Mouse (Mus musculus): ENCODE measurements around the gene Pxk.

DNA sequence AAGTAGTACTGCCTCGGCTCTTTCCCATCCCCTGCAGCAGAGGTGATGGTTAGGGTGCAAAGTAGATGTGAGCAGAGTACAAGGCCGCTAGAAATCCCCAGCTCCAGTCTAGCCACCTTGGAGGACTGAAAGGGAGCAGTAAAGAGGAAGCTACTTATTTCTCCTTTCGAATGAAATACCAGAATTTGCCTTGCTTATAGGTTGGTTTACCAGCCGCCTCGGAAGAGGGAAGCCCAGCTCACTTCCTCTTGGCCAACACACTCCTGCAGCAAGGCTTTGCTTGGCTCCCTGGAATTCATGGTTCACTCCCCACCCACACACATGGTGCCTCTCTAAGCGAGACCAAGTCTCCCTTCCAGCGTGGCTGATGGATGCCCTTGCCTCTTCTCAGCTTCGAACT lies 34.8 kb downstream of the Pxk start:
- no peak for TF ChIP-seq CTCF (IDR thresholded peaks at IDR 0.05; ENCODE audit: borderline replicate concordance, control insufficient read depth, extremely low read depth, insufficient read depth, low read length, poor library complexity)
- TF ChIP-seq POLR2A (IDR thresholded peaks at IDR 0.05; ENCODE audit: control insufficient read depth, extremely low read depth, insufficient read depth, low read length, poor library complexity), result no peak
